Mouse (Mus musculus) liver, embryonic 14.5 days (tissue): Measurements from ENCODE around the gene Mast3. TPM values are rescaled to one million over a fixed set of nuclear protein-coding genes. Genes with fewer than 3 reads are reported as not detected.

Experiments
- ATAC-seq: fragments of 200-750 bp; cut with Nextera tagmentation; 2 replicates; pipeline ENCODE4 v1.8.0; 2017; ENCODE audit warnings: moderate number of reproducible peaks, mild to moderate bottlenecking, moderate library complexity; ENCODE audit not compliant: insufficient read depth
- DNase-seq, 3 experiments: peaks; one replicate each; pipeline ENCODE4 v3.0.0-alpha.2; 2012 to 2013; ENCODE audit warnings: low read depth in 3 of 3, low spot score in 3 of 3
- H3K27ac ChIP-seq: fragments of 300-500 bp; sonication (generic); 2 replicates; pipeline ENCODE4 v1.5.1; 2014; ENCODE audit warnings: moderate library complexity, mild to moderate bottlenecking, control low read depth, inconsistent platforms
- H3K27me3 ChIP-seq: fragments of 300-500 bp; sonication (generic); 2 replicates; pipeline ENCODE4 v1.6.1; 2014; ENCODE audit warnings: mild to moderate bottlenecking, low read length, moderate library complexity; ENCODE audit not compliant: control insufficient read depth, insufficient read depth
- H3K36me3 ChIP-seq: fragments of 300-500 bp; sonication (generic); replicated peaks from 2 replicates; pipeline ENCODE4 v1.6.1; 2014; ENCODE audit warnings: low read depth; ENCODE audit not compliant: control insufficient read depth, insufficient read depth
- H3K4me1 ChIP-seq, 2 experiments: fragments of 200-500 bp in 1 of 2; fragments of 300-500 bp in 1 of 2; sonication (generic) in 1 of 2; replicated peaks; 2 replicates each; pipeline ENCODE4 v1.6.1; 2012 to 2014; ENCODE audit warnings: antibody characterized with exemption in 1 of 2, inconsistent platforms in 1 of 2, low read length in 1 of 2; ENCODE audit not compliant: control insufficient read depth in 2 of 2, insufficient read depth in 2 of 2
- H3K4me2 ChIP-seq: fragments of 300-500 bp; sonication (generic); 2 replicates; pipeline ENCODE4 v1.6.1; 2014; ENCODE audit warnings: low read depth, mild to moderate bottlenecking, control low read depth, moderate library complexity
- H3K4me3 ChIP-seq, 2 experiments: fragments of 200-500 bp in 1 of 2; fragments of 300-500 bp in 1 of 2; sonication (generic) in 1 of 2; 2 replicates each; pipeline ENCODE4 v1.5.1; 2012 to 2014; ENCODE audit warnings: low read depth in 2 of 2, low read length in 2 of 2, mild to moderate bottlenecking in 2 of 2, control low read depth in 1 of 2, inconsistent platforms in 1 of 2, moderate library complexity in 1 of 2; ENCODE audit not compliant: insufficient read depth in 1 of 2
- H3K9ac ChIP-seq: fragments of 300-500 bp; sonication (generic); replicated peaks from 2 replicates; pipeline ENCODE4 v1.6.1; 2014; ENCODE audit warnings: mild to moderate bottlenecking, control low read depth, moderate library complexity
- H3K9me3 ChIP-seq: fragments of 300-500 bp; sonication (generic); 2 replicates; pipeline ENCODE4 v1.6.1; 2016; ENCODE audit warnings: low read length, mixed read lengths; ENCODE audit not compliant: control insufficient read depth
- CTCF ChIP-seq: IDR thresholded peaks from 2 replicates; pipeline ENCODE4 v1.5.1; 2016; ENCODE audit warnings: antibody characterized with exemption, low read depth, control low read depth
- EP300 ChIP-seq: IDR thresholded peaks from 2 replicates; pipeline ENCODE4 v1.6.1; 2016; ENCODE audit warnings: antibody characterized with exemption, low read depth
- WGBS: fragments of 180-500 bp; shearing (Covaris S2); extraction: QIAGEN DNeasy Blood & Tissue Kit; methylation state at CpG from one replicate; pipeline ENCODE4 v1.1.7; 2014; ENCODE audit not compliant: insufficient replicate concordance; 5-methylcytosine and 5-hydroxymethylcytosine counted together
- polyA plus RNA-seq, 2 experiments: library from polyadenylated mRNA; depleted of rRNA in 1 of 2; stranded (reverse) in 1 of 2; unstranded in 1 of 2; fragments of >200 nt; fragmentation: Nextera tagmentation in 1 of 2; extraction: Ambion mirVana in 1 of 2; gene quantifications; 2 replicates each; pipeline versions ENCODE4 v1.2.1 to v1.2.3; 2012 to 2014

The Mast3 gene
- polyA plus RNA-seq, 2 experiments = 5.4 to 11.1 TPM

- H3K27ac ChIP-seq = no peak overlapping the region
- H3K27me3 ChIP-seq = peaks cover 56% of the 10 kb centered on the region
- H3K9me3 ChIP-seq = no peaks in the 10 kb centered on the region
- TF ChIP-seq CTCF = no peak
- TF ChIP-seq EP300 = no peak
- no peak overlapping the region for H3K9ac ChIP-seq
- DNase-seq = no peak
- 5% methylated on average over 48 of the region's 48 CpGs for WGBS
- H3K4me1 ChIP-seq = no peaks in the 10 kb centered on the region; a peak in 1 of 4 replicates
- no peak for ATAC-seq
- H3K4me2 ChIP-seq = peak overlapping the region; percentile 37
- H3K4me3 ChIP-seq = peak overlapping the region; percentile 1 to 26; a peak in 2 of 4 replicates
- H3K36me3 ChIP-seq = no peaks in the 10 kb centered on the region
Observed at GRCm38 (mm10) chr8:70743656-70744590, 60.9 kb downstream of the Mast3 start.

- 3% methylated on average over 38 of the region's 38 CpGs for WGBS
- Histone ChIP-seq H3K27me3 (peaks cover 56% of the 10 kb centered on the region), H3K36me3 (no peaks in the 10 kb centered on the region), H3K9ac (no peak overlapping the region), H3K4me1 (peaks cover 0 to 1% of the 10 kb centered on the region in 2 experiments; a peak in 1 of 4 replicates), H3K27ac (no peak overlapping the region), H3K4me3 (no peak overlapping the region), H3K4me2 (no peak overlapping the region; the same call in 1 of the 2 replicates), H3K9me3 (no peaks in the 10 kb centered on the region)
- ATAC-seq = no peak
- no peak for DNase-seq
- TF ChIP-seq CTCF = no peak
- no peak for TF ChIP-seq EP300
Observed at GRCm38 (mm10) chr8:70742981-70743655, 61.7 kb downstream of the Mast3 start.

GRCm38 (mm10) chr8:70742176-70742575 is 62.7 kb downstream of the Mast3 start:
- H3K9ac ChIP-seq = no peak overlapping the region
- no peak overlapping the region for H3K4me2 ChIP-seq
- ATAC-seq (no peak), DNase-seq (no peak)
- WGBS = 51% methylated on average over 11 of the region's 11 CpGs
- no peak overlapping the region for H3K27ac ChIP-seq
- H3K36me3 ChIP-seq = no peaks in the 10 kb centered on the region
- TF ChIP-seq EP300 (no peak), CTCF (no peak)
- H3K9me3 ChIP-seq = no peaks in the 10 kb centered on the region
- peaks cover 0 to 2% of the 10 kb centered on the region in 2 experiments; a peak in 1 of 4 replicates for H3K4me1 ChIP-seq
- H3K4me3 ChIP-seq = no peak overlapping the region
- H3K27me3 ChIP-seq = peaks cover 52% of the 10 kb centered on the region

GRCm38 (mm10) chr8:70741661-70742060 is 63.2 kb downstream of the Mast3 start:
- DNase-seq = no peak
- TF ChIP-seq EP300 = no peak
- TF ChIP-seq CTCF = no peak
- Histone ChIP-seq H3K4me3 (no peak overlapping the region), H3K27ac (no peak overlapping the region), H3K4me2 (no peak overlapping the region), H3K36me3 (no peaks in the 10 kb centered on the region), H3K9ac (no peak overlapping the region), H3K27me3 (peaks cover 48% of the 10 kb centered on the region), H3K4me1 (peaks cover 0 to 2% of the 10 kb centered on the region in 2 experiments; a peak in 1 of 4 replicates), H3K9me3 (no peaks in the 10 kb centered on the region)
- no peak for ATAC-seq
- WGBS = 45% methylated on average over 5 of the region's 5 CpGs

GRCm38 (mm10) chr8:70738211-70738610 is 66.6 kb downstream of the Mast3 start:
- ATAC-seq (no peak), DNase-seq (no peak)
- Histone ChIP-seq H3K27ac (no peak overlapping the region), H3K4me1 (0 out of 4 replicates have a peak, but pooled peaks cover 0 to 2% of the 10 kb centered on the region in 2 experiments), H3K9ac (no peak overlapping the region), H3K27me3 (peaks cover 17% of the 10 kb centered on the region), H3K4me3 (no peak overlapping the region), H3K4me2 (no peak overlapping the region), H3K9me3 (no peaks in the 10 kb centered on the region), H3K36me3 (no peaks in the 10 kb centered on the region)
- WGBS = 35% methylated on average over 3 of the region's 3 CpGs
- TF ChIP-seq CTCF (no peak), EP300 (no peak)
